Mouse (Mus musculus) testis, adult 2 months (tissue): ENCODE measurements around the gene Wdr18.

Source experiments
- CTCF ChIP-seq: fragments of 200-500 bp; IDR thresholded peaks from 2 replicates; pipeline ENCODE4 v1.5.1; 2012; ENCODE audit warnings: low read depth, mild to moderate bottlenecking, inconsistent platforms, low read length, moderate library complexity; ENCODE audit not compliant: control insufficient read depth, insufficient read depth, insufficient replicate concordance
- POLR2A ChIP-seq: fragments of 200-500 bp; IDR thresholded peaks from 2 replicates; pipeline ENCODE4 v1.6.1; 2012; ENCODE audit warnings: low read depth, mild to moderate bottlenecking, inconsistent platforms, low read length, moderate library complexity; ENCODE audit not compliant: control insufficient read depth

- TF ChIP-seq CTCF (no peak), POLR2A (no peak)
Measured at GRCm38 (mm10) chr10:79912412-79912811, 47.5 kb upstream of the Wdr18 start.
